Mouse (Mus musculus): Measurements from ENCODE around the gene Rhog. TPM values are rescaled to one million over a fixed set of nuclear protein-coding genes. Genes with fewer than 3 reads are reported as not detected.

The Rhog gene
- polyA plus RNA-seq, 1 experiment from 2014 or later, result 19.5 TPM

DNA sequence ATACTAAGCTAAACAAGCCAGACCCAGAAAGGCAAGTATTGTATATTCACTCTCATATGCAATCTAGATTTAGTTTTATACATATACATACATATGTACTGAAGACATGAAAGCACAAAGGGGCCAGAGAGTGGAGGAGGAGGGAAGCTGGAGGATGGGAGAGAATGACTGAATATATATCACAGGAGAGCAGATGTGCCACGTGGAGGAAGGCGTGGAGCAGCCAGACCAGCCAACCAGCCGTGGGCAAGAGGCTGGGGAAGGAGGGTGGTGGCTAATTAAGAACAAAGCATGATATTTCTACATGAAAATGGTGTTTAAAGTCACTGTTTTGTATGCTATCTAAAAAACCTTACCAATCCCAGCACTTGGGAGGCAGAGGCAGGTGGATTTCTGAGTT lies 2.9 kb upstream of the Rhog start:
- H3K36me3 ChIP-seq (ENCODE audit: control insufficient read depth, insufficient read depth, low read length), result no peaks in the 10 kb centered on the region
- H3K9me3 ChIP-seq (ENCODE audit: control insufficient read depth, low read length), result no peaks in the 10 kb centered on the region
- no peak overlapping the region for H3K9ac ChIP-seq (ENCODE audit: low read depth, low read length)
- H3K27ac ChIP-seq (ENCODE audit: low read depth, low read length), result no peak overlapping the region
- H3K4me1 ChIP-seq (ENCODE audit: control insufficient read depth, insufficient read depth, low read depth, low read length), result no peaks in the 10 kb centered on the region
- no peak overlapping the region for H3K4me3 ChIP-seq (ENCODE audit: low read length)
- no peak for ATAC-seq
- H3K4me2 ChIP-seq (ENCODE audit: low read length), result no peak overlapping the region
- 0 out of 2 replicates have a peak, but pooled peaks cover 2% of the 10 kb centered on the region for H3K27me3 ChIP-seq (replicated peaks; ENCODE audit: control insufficient read depth, insufficient read depth, low read length)
- WGBS, result 71% methylated on average over 3 of the region's 3 CpGs

DNA sequence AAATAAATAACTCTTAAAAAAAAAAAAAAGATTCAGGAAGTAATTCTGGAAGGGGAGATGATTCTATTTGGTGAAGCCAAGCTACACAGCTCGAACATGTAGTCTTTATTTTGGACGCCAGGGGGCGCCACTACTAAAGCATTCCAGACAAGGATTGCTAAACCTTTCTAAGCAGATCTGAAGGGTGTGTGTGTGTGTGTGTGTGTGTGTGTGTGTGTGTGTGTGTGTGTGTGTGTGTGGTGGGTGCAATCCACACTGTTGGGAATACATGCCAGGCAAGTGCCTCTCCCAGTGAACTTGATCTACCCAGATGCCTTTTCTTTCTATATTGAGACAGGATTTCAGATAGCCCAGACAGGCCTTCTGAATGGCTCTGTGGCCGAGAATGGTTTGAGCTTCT lies 2.3 kb upstream of the Rhog start:
- ATAC-seq, result peak; percentile 80
- H3K4me3 ChIP-seq (ENCODE audit: low read length), result no peak overlapping the region
- no peak overlapping the region for H3K4me2 ChIP-seq (ENCODE audit: low read length)
- no peak overlapping the region for H3K27ac ChIP-seq (ENCODE audit: low read depth, low read length)
- no peak overlapping the region for H3K9ac ChIP-seq (ENCODE audit: low read depth, low read length)
- H3K9me3 ChIP-seq (ENCODE audit: control insufficient read depth, low read length), result no peaks in the 10 kb centered on the region
- H3K36me3 ChIP-seq (ENCODE audit: control insufficient read depth, insufficient read depth, low read length), result no peaks in the 10 kb centered on the region
- H3K27me3 ChIP-seq (replicated peaks; ENCODE audit: control insufficient read depth, insufficient read depth, low read length), result 0 out of 2 replicates have a peak, but pooled peaks cover 2% of the 10 kb centered on the region
- no peaks in the 10 kb centered on the region for H3K4me1 ChIP-seq (ENCODE audit: control insufficient read depth, insufficient read depth, low read depth, low read length)
- 24% methylated on average over 4 of the region's 4 CpGs for WGBS

- no peaks in the 10 kb centered on the region for H3K36me3 ChIP-seq (ENCODE audit: control insufficient read depth, insufficient read depth, low read length)
- H3K4me3 ChIP-seq (ENCODE audit: low read length), result no peak overlapping the region
- no peak overlapping the region for H3K4me2 ChIP-seq (ENCODE audit: low read length)
- H3K9ac ChIP-seq (ENCODE audit: low read depth, low read length), result no peak overlapping the region
- WGBS, result 86% methylated on average over 3 of the region's 3 CpGs
- H3K27ac ChIP-seq (ENCODE audit: low read depth, low read length), result no peak overlapping the region
- no peaks in the 10 kb centered on the region for H3K9me3 ChIP-seq (ENCODE audit: control insufficient read depth, low read length)
- H3K4me1 ChIP-seq (ENCODE audit: control insufficient read depth, insufficient read depth, low read depth, low read length), result no peaks in the 10 kb centered on the region
- ATAC-seq, result no peak
- 0 out of 2 replicates have a peak, but pooled peaks cover 2% of the 10 kb centered on the region for H3K27me3 ChIP-seq (replicated peaks; ENCODE audit: control insufficient read depth, insufficient read depth, low read length)
Observed at GRCm38 (mm10) chr7:102256636-102257035, 782 bp upstream of the Rhog start.

- Histone ChIP-seq H3K27ac (ENCODE audit: low read depth, low read length) (no peak overlapping the region), H3K4me1 (ENCODE audit: control insufficient read depth, insufficient read depth, low read depth, low read length) (peaks cover 5% of the 10 kb centered on the region), H3K36me3 (ENCODE audit: control insufficient read depth, insufficient read depth, low read length) (no peaks in the 10 kb centered on the region), H3K9me3 (ENCODE audit: control insufficient read depth, low read length) (no peaks in the 10 kb centered on the region), H3K9ac (ENCODE audit: low read depth, low read length) (no peak overlapping the region), H3K4me3 (ENCODE audit: low read length) (no peak overlapping the region), H3K27me3 (replicated peaks; ENCODE audit: control insufficient read depth, insufficient read depth, low read length) (0 out of 2 replicates have a peak, but pooled peaks cover 2% of the 10 kb centered on the region), H3K4me2 (ENCODE audit: low read length) (no peak overlapping the region)
- no peak for ATAC-seq
- 96% methylated on average over 1 of the region's 1 CpGs for WGBS
Observed at GRCm38 (mm10) chr7:102253631-102254030, 2.2 kb downstream of the Rhog start.

- peak overlapping the region; percentile 92 for H3K4me2 ChIP-seq (ENCODE audit: low read length)
- H3K27me3 ChIP-seq (replicated peaks; ENCODE audit: control insufficient read depth, insufficient read depth, low read length), result no peaks in the 10 kb centered on the region
- peak overlapping the region; percentile 87 for H3K27ac ChIP-seq (ENCODE audit: low read depth, low read length)
- H3K4me3 ChIP-seq (ENCODE audit: low read length), result peak overlapping the region; percentile 68
- ATAC-seq, result peak; percentile 78
- no peaks in the 10 kb centered on the region for H3K9me3 ChIP-seq (ENCODE audit: control insufficient read depth, low read length)
- peaks cover 14% of the 10 kb centered on the region for H3K4me1 ChIP-seq (ENCODE audit: control insufficient read depth, insufficient read depth, low read depth, low read length)
- H3K36me3 ChIP-seq (ENCODE audit: control insufficient read depth, insufficient read depth, low read length), result no peaks in the 10 kb centered on the region
- H3K9ac ChIP-seq (ENCODE audit: low read depth, low read length), result peak overlapping the region; percentile 85
- WGBS, result under 1% methylated on average over 32 of the region's 33 CpGs
Observed at GRCm38 (mm10) chr7:102250631-102251214, 5.1 kb downstream of the Rhog start.

GRCm38 (mm10) chr7:102249896-102250630 lies 5.8 kb downstream of the Rhog start:
- peaks cover 14% of the 10 kb centered on the region for H3K4me1 ChIP-seq (ENCODE audit: control insufficient read depth, insufficient read depth, low read depth, low read length)
- no peaks in the 10 kb centered on the region for H3K36me3 ChIP-seq (ENCODE audit: control insufficient read depth, insufficient read depth, low read length)
- peak overlapping the region; percentile 85 for H3K9ac ChIP-seq (ENCODE audit: low read depth, low read length)
- H3K27ac ChIP-seq (ENCODE audit: low read depth, low read length), result peak overlapping the region; percentile 87
- ATAC-seq, result peak; percentile 80
- no peaks in the 10 kb centered on the region for H3K27me3 ChIP-seq (replicated peaks; ENCODE audit: control insufficient read depth, insufficient read depth, low read length)
- 0% methylated on average over 21 of the region's 49 CpGs for WGBS
- H3K4me2 ChIP-seq (ENCODE audit: low read length), result peak overlapping the region; percentile 92
- no peaks in the 10 kb centered on the region for H3K9me3 ChIP-seq (ENCODE audit: control insufficient read depth, low read length)
- H3K4me3 ChIP-seq (ENCODE audit: low read length), result peak overlapping the region; percentile 68

- Histone ChIP-seq H3K4me3 (ENCODE audit: low read length) (peak overlapping the region; percentile 68), H3K36me3 (ENCODE audit: control insufficient read depth, insufficient read depth, low read length) (no peaks in the 10 kb centered on the region), H3K27me3 (replicated peaks; ENCODE audit: control insufficient read depth, insufficient read depth, low read length) (no peaks in the 10 kb centered on the region), H3K27ac (ENCODE audit: low read depth, low read length) (peak overlapping the region; percentile 87), H3K4me2 (ENCODE audit: low read length) (peak overlapping the region; percentile 92), H3K9me3 (ENCODE audit: control insufficient read depth, low read length) (no peaks in the 10 kb centered on the region), H3K4me1 (ENCODE audit: control insufficient read depth, insufficient read depth, low read depth, low read length) (peaks cover 14% of the 10 kb centered on the region), H3K9ac (ENCODE audit: low read depth, low read length) (peak overlapping the region; percentile 85)
- peak; percentile 46 for ATAC-seq
- under 1% methylated on average over 23 of the region's 23 CpGs for WGBS
Observed at GRCm38 (mm10) chr7:102249531-102249895, 6.3 kb downstream of the Rhog start.

DNA sequence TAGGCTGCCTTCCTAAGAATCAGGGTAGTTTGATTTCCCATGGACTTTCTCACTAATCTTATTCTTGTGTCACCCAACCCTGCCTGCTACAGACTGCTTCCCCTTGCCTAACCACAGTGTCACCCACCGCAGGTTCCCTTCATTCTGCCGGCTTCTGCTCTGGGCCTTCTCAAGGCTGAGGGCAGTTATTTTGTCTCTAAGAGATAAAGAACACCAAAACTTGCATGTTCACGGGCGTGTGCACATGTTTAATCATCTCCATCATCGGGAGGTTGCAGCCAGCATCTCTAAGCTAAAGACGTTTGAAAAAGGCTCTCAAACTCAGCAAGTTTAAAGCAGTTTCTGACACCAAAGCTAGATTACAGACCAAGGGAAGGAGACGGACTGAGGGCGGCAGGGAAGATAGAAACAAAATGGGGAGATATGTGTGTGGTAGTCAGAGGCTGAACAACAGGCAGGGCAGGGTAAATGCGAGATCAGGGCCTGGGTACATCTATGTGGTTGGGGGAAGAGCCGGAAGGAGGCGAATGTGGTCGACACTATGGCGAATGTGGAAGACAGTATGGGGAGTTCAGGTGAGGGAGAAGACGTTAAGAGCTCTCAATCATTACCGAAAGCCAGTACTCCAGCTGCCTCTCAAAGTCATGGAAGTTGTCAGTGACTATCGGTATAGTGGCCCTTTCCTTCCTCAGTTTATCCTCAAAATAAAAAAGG lies 7.0 kb downstream of the Rhog start:
- peaks cover 14% of the 10 kb centered on the region for H3K4me1 ChIP-seq (ENCODE audit: control insufficient read depth, insufficient read depth, low read depth, low read length)
- no peak for ATAC-seq
- H3K9me3 ChIP-seq (ENCODE audit: control insufficient read depth, low read length), result no peaks in the 10 kb centered on the region
- H3K27me3 ChIP-seq (replicated peaks; ENCODE audit: control insufficient read depth, insufficient read depth, low read length), result no peaks in the 10 kb centered on the region
- peak overlapping the region; percentile 68 for H3K4me3 ChIP-seq (ENCODE audit: low read length)
- no peak overlapping the region for H3K27ac ChIP-seq (ENCODE audit: low read depth, low read length)
- no peaks in the 10 kb centered on the region for H3K36me3 ChIP-seq (ENCODE audit: control insufficient read depth, insufficient read depth, low read length)
- H3K9ac ChIP-seq (ENCODE audit: low read depth, low read length), result peak overlapping the region; percentile 2
- 28% methylated on average over 16 of the region's 16 CpGs for WGBS
- H3K4me2 ChIP-seq (ENCODE audit: low read length), result peak overlapping the region; percentile 92
